Mouse (Mus musculus): ENCODE results near the gene Dtymk. TPM values are rescaled to one million over a fixed set of nuclear protein-coding genes. Genes with fewer than 3 reads are reported as not detected.

The Dtymk gene
- polyA plus RNA-seq, 1 experiment from 2014 or later, result 134 TPM

DNA sequence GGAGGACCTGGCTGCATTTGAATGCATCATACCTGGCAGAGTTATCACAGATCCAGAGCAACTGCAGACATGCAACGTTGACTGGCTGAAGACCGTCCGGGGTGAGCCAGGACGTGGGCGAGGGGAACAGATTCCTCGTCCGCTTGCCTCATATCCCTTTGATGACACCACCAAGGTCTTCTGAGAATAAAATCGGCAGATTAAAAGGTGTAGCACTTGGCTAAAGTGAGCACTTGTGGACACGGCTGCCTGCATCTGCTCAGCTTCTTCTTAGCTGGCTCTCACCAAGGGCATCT, 24.8 kb upstream of the Dtymk start:
- no peak overlapping the region for H3K9ac ChIP-seq (ENCODE audit: low read depth, low read length)
- WGBS, result 94% methylated on average over 9 of the region's 9 CpGs
- peaks cover 9% of the 10 kb centered on the region for H3K4me1 ChIP-seq (ENCODE audit: control insufficient read depth, insufficient read depth, low read length)
- H3K36me3 ChIP-seq (ENCODE audit: control insufficient read depth, insufficient read depth, low read length), result no peaks in the 10 kb centered on the region; the same call in 1 of the 2 replicates
- peak overlapping the region; percentile 85 for H3K4me2 ChIP-seq (ENCODE audit: low read length)
- H3K27me3 ChIP-seq (ENCODE audit: control insufficient read depth, insufficient read depth, low read depth, low read length), result no peaks in the 10 kb centered on the region
- peak overlapping the region; percentile 48 for H3K4me3 ChIP-seq (ENCODE audit: low read depth, low read length)
- H3K9me3 ChIP-seq (replicated peaks; ENCODE audit: control insufficient read depth, low read length, poor library complexity, severe bottlenecking), result no peaks in the 10 kb centered on the region
- ATAC-seq, result no peak
- H3K27ac ChIP-seq (ENCODE audit: low read length), result 0 out of 2 replicates have a peak overlapping the region, but pooled peaks have one; percentile 90

DNA sequence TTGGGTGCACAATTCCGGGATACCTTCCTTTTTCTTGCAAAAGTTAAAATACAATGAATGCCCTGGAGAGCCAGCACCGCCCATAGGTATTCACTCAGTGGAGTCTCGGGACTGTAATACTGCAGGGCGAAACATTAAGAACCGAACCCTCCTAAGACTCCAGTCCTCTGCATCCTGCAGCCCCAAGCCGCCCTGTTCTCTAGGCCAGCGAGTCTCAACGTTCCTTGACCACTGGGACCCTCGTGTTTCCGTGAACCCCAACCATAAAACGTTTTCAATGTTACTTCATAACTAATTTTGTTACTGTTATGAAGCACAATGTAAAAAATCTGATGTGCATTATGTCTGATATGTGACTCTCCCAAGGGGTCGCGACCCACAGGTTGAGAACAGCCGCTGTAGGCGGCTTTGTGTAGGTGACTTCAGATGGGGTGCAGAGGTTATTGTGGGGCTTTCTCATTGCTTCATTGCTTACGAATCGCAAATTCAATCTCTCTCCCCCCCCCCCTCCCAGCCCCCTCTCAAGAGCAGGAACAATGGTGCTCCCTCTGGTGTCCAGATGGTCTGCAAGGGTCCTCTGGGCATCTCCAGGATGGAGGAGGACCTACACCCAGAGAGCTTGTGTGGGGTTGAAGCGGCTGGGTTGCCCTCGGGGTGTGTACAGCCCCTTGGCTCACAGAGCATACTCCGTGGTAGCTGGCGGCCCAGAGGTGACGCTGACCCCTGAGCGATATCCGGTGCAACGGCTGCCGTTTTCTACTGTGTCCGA, 24.2 kb upstream of the Dtymk start:
- Histone ChIP-seq H3K27ac (ENCODE audit: low read length) (peak overlapping the region; percentile 90), H3K4me1 (ENCODE audit: control insufficient read depth, insufficient read depth, low read length) (peaks cover 9% of the 10 kb centered on the region), H3K36me3 (ENCODE audit: control insufficient read depth, insufficient read depth, low read length) (no peaks in the 10 kb centered on the region; the same call in 1 of the 2 replicates), H3K9me3 (replicated peaks; ENCODE audit: control insufficient read depth, low read length, poor library complexity, severe bottlenecking) (no peaks in the 10 kb centered on the region), H3K9ac (ENCODE audit: low read depth, low read length) (peak overlapping the region; percentile 70), H3K27me3 (ENCODE audit: control insufficient read depth, insufficient read depth, low read depth, low read length) (no peaks in the 10 kb centered on the region), H3K4me3 (ENCODE audit: low read depth, low read length) (peak overlapping the region; percentile 48), H3K4me2 (ENCODE audit: low read length) (peak overlapping the region; percentile 85)
- WGBS, result 38% methylated on average over 27 of the region's 27 CpGs
- ATAC-seq, result peak; percentile 65

DNA sequence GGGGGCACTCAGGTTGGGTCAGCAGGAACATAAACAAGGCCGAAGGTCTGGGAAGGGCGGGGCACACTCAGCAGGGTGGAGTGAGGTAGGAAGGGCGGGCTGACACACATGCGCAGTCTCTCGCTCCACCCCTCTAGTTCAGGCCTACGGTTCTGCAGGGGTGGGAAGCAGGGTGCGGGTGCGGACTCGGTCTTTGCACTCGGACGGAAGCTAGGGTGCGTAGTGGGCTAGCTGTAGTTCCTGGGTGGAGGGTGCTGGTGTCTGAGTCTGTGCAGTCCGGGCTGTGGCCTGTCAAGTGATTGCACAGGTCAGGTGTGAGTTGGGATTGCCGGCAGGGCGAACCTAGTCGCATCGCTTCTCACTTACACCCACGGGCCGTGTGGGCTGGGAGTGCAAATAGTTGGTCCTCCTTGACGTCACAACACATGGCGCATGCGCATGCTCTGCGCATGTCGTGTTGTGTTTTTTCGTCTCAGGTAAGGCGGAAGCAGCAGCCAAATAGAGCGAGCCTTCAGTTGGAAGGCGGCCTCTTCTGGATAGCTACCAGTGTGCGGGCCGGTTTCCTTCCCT, 23.5 kb upstream of the Dtymk start:
- peak overlapping the region; percentile 85 for H3K4me2 ChIP-seq (ENCODE audit: low read length)
- no peaks in the 10 kb centered on the region for H3K27me3 ChIP-seq (ENCODE audit: control insufficient read depth, insufficient read depth, low read depth, low read length)
- H3K9me3 ChIP-seq (replicated peaks; ENCODE audit: control insufficient read depth, low read length, poor library complexity, severe bottlenecking), result no peaks in the 10 kb centered on the region
- peak overlapping the region; percentile 48 for H3K4me3 ChIP-seq (ENCODE audit: low read depth, low read length)
- H3K9ac ChIP-seq (ENCODE audit: low read depth, low read length), result peak overlapping the region; percentile 70
- under 1% methylated on average over 30 of the region's 30 CpGs for WGBS
- ATAC-seq, result peak; percentile 97
- no peaks in the 10 kb centered on the region; the same call in 1 of the 2 replicates for H3K36me3 ChIP-seq (ENCODE audit: control insufficient read depth, insufficient read depth, low read length)
- H3K4me1 ChIP-seq (ENCODE audit: control insufficient read depth, insufficient read depth, low read length), result peaks cover 9% of the 10 kb centered on the region
- H3K27ac ChIP-seq (ENCODE audit: low read length), result peak overlapping the region; percentile 90

DNA sequence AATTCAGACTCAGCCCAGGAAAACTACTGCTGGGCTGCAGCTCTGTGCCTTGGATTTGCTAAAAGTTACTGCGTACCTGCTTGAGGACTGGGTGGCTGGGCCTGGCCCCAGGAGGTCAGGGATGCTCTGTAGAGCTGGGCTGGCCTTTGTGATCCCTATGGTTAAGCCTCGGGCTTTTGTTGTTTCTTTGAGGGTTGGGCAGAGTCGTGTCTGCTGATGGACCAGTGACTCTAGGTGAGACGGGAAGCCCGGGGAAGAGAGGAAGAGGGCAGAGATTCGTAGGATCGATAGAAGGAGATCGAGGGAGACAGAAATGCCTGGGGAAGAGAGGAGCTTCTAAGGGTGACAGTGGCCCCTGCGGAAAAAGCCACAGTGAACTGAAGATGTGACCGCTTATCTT, 22.9 kb upstream of the Dtymk start, which contains the start of gene D2hgdh:
TSS of gene D2hgdh (plus strand) at position 301 of the 400 bp plus-strand sequence.
- no peaks in the 10 kb centered on the region for H3K9me3 ChIP-seq (replicated peaks; ENCODE audit: control insufficient read depth, low read length, poor library complexity, severe bottlenecking)
- 2% methylated on average over 10 of the region's 10 CpGs for WGBS
- H3K4me2 ChIP-seq (ENCODE audit: low read length), result peak within 1 kb of the TSS; percentile 85
- H3K27ac ChIP-seq (ENCODE audit: low read length), result peak within 1 kb of the TSS; percentile 90
- H3K4me1 ChIP-seq (ENCODE audit: control insufficient read depth, insufficient read depth, low read length), result peaks cover 9% of the 10 kb centered on the region
- peak within 1 kb of the TSS; percentile 48 for H3K4me3 ChIP-seq (ENCODE audit: low read depth, low read length)
- H3K36me3 ChIP-seq (ENCODE audit: control insufficient read depth, insufficient read depth, low read length), result peaks cover under 1% of the 10 kb centered on the region; the same call in 1 of the 2 replicates
- peak; percentile 30 for ATAC-seq
- H3K9ac ChIP-seq (ENCODE audit: low read depth, low read length), result peak within 1 kb of the TSS; percentile 70
- no peaks in the 10 kb centered on the region for H3K27me3 ChIP-seq (ENCODE audit: control insufficient read depth, insufficient read depth, low read depth, low read length)

DNA sequence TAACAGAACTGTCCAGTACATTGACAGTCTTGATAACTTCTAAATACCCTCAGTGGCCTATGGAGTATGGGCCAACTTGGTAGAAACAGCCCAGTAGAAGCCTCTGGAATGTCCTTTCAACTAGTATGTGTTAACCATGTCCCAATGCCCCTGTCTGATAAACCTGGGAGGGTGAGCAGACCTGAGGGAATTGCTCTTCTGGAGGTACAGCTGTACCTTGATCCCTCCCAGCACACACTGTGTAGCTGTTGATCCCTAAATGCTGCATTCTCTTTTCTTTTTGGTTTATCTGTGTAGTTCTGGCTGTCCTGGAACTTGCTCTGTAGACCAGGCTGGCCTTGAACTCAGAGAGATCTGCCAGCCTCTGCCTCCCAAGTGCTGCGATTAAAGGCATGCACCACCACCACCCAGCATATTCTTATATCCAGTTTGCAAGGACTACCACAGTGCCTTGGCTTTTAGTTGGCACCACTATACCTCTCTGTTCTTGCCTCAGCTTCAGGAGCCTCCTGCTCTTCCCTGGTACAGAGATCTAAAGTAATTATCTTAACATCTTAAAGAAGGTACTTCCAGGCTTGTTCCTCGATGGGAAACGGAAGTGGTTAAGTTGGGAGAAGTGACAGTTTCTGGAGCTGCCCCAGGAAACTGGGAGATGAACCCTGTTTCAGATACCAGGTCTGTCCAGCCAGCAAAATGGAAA, 22.2 kb upstream of the Dtymk start:
- H3K4me1 ChIP-seq (ENCODE audit: control insufficient read depth, insufficient read depth, low read length), result peaks cover 9% of the 10 kb centered on the region
- WGBS, result 79% methylated on average over 3 of the region's 3 CpGs
- H3K9ac ChIP-seq (ENCODE audit: low read depth, low read length), result peak overlapping the region; percentile 70
- H3K9me3 ChIP-seq (replicated peaks; ENCODE audit: control insufficient read depth, low read length, poor library complexity, severe bottlenecking), result no peaks in the 10 kb centered on the region
- H3K4me2 ChIP-seq (ENCODE audit: low read length), result no peak overlapping the region
- H3K36me3 ChIP-seq (ENCODE audit: control insufficient read depth, insufficient read depth, low read length), result peaks cover 6% of the 10 kb centered on the region
- no peaks in the 10 kb centered on the region for H3K27me3 ChIP-seq (ENCODE audit: control insufficient read depth, insufficient read depth, low read depth, low read length)
- H3K27ac ChIP-seq (ENCODE audit: low read length), result peak overlapping the region; percentile 90
- ATAC-seq, result no peak
- H3K4me3 ChIP-seq (ENCODE audit: low read depth, low read length), result no peak overlapping the region

DNA sequence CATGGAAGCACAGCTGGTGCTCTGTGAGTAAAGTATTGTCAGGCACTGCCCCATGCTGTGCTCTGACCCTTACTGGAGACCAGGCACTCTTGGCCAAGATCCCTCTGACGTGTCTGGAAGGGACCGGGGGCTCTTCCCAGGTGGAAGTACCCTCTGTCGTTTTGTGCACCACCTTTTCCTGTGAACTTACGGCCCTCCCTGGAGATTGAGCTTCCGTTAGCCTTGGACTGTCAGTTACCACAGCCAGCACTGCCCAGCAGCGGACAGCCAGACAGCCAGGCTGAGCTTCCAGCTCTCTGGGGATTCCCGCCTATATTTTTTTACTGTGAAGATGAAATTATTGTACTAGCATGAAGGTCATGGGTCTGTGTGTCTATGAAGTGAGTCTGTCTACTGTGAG, 17.0 kb upstream of the Dtymk start:
- WGBS, result 79% methylated on average over 7 of the region's 7 CpGs
- H3K27ac ChIP-seq (ENCODE audit: low read length), result no peak overlapping the region
- no peaks in the 10 kb centered on the region for H3K4me1 ChIP-seq (ENCODE audit: control insufficient read depth, insufficient read depth, low read length)
- H3K9me3 ChIP-seq (replicated peaks; ENCODE audit: control insufficient read depth, low read length, poor library complexity, severe bottlenecking), result no peaks in the 10 kb centered on the region
- H3K9ac ChIP-seq (ENCODE audit: low read depth, low read length), result no peak overlapping the region
- peaks cover 54% of the 10 kb centered on the region for H3K36me3 ChIP-seq (ENCODE audit: control insufficient read depth, insufficient read depth, low read length)
- no peak overlapping the region for H3K4me3 ChIP-seq (ENCODE audit: low read depth, low read length)
- no peak for ATAC-seq
- H3K4me2 ChIP-seq (ENCODE audit: low read length), result no peak overlapping the region
- H3K27me3 ChIP-seq (ENCODE audit: control insufficient read depth, insufficient read depth, low read depth, low read length), result no peaks in the 10 kb centered on the region

DNA sequence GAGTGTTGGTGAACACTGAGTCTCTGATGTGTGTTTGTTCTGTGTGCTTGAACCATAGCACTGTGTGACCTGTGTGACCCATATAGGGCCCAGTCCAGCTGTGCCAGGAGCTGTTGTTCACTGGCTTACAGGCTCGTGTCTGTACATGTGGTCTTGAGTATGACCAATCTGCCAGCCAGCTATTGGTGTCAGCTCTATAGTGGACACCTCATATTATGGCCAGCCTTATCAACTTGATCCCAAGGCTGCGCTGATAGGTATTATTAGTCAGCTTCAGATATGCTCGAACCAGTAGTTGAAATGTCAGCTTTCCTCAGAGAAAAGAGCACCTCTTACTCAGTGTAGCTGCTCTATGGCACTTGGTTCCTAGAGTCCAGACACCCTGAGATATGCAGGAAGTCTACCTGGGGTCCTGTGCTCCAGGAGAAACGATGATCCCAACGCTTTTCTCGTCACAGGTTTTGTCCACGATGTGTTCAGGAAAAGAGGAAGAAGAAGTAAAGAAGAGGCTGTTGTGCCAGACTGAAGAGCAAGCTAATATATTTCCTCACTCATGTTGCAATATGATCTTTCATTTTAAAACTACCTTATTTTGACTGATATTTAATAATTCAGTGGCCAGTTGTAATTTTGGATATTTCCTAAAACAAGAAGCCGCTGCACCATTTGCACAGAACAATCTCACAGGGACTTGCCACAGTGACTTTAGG, 16.2 kb upstream of the Dtymk start:
- Histone ChIP-seq H3K36me3 (ENCODE audit: control insufficient read depth, insufficient read depth, low read length) (peaks cover 55% of the 10 kb centered on the region), H3K4me3 (ENCODE audit: low read depth, low read length) (no peak overlapping the region), H3K9ac (ENCODE audit: low read depth, low read length) (no peak overlapping the region), H3K27me3 (ENCODE audit: control insufficient read depth, insufficient read depth, low read depth, low read length) (no peaks in the 10 kb centered on the region), H3K9me3 (replicated peaks; ENCODE audit: control insufficient read depth, low read length, poor library complexity, severe bottlenecking) (no peaks in the 10 kb centered on the region), H3K27ac (ENCODE audit: low read length) (no peak overlapping the region), H3K4me2 (ENCODE audit: low read length) (no peak overlapping the region), H3K4me1 (ENCODE audit: control insufficient read depth, insufficient read depth, low read length) (no peaks in the 10 kb centered on the region)
- 96% methylated on average over 8 of the region's 8 CpGs for WGBS
- no peak for ATAC-seq

DNA sequence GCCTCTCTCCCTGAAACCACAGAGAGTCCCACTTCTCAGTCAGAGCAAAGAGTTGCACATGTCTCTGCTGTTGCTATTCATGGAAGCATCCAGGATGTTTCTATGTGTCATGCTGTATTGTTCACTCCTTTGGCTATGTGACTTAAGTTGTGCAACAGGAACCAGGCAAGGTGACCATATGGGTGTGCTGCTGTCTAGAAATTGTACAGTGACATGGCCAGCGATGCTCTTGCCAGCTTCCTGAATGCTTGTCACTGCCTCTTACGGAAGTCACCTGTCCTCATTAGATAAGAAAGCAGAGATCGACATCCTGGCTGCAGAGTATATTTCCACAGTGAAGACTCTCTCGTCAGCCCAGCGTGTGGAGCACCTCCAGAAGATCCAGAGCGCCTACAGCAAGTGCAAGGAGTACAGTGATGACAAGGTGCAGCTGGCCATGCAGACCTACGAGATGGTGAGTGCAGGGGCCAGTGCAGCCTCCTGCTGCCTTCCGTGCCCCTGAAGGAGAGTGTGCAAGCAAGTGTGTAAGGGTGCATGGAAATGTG, 9.8 kb upstream of the Dtymk start:
- Histone ChIP-seq H3K9me3 (replicated peaks; ENCODE audit: control insufficient read depth, low read length, poor library complexity, severe bottlenecking) (no peaks in the 10 kb centered on the region), H3K4me3 (ENCODE audit: low read depth, low read length) (no peak overlapping the region), H3K4me2 (ENCODE audit: low read length) (no peak overlapping the region), H3K27me3 (ENCODE audit: control insufficient read depth, insufficient read depth, low read depth, low read length) (no peaks in the 10 kb centered on the region), H3K27ac (ENCODE audit: low read length) (no peak overlapping the region), H3K4me1 (ENCODE audit: control insufficient read depth, insufficient read depth, low read length) (no peaks in the 10 kb centered on the region; the same call in 1 of the 2 replicates), H3K36me3 (ENCODE audit: control insufficient read depth, insufficient read depth, low read length) (peaks cover 49% of the 10 kb centered on the region), H3K9ac (ENCODE audit: low read depth, low read length) (no peak overlapping the region)
- 96% methylated on average over 8 of the region's 8 CpGs for WGBS
- no peak for ATAC-seq

Data from midbrain, embryonic 16.5 days (tissue).